ENCODE assay signal across 24 mouse cellular contexts in the genomic region with DNA sequence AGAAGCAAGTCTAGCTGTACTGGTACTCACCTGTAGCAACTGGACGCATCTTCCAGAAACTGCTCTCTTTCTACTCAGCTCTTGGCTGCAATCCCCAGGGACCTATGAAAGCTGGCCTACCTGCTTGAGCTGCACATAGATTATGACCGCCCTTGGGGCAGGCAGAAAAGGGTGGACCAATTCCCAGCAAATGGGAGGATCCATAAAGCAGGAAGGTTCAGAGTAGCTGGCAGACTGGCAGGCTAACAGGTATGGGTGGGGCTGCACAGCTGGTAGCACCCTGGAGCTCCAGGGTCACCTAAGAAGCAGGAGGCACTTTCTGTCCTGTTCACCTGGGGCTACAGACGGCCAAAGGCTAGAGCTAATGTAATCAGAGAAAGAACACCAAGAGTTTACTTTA. TPM values are rescaled to one million over a fixed set of nuclear protein-coding genes. Genes with fewer than 3 reads are reported as not detected.
"Had no signal": no experiment of that assay in that cellular context is flagged by ENCODE, and none has a peak within 500 bp of the region (broad histone marks: within the 10 kb centered on the region; RNA-seq: fewer than 3 reads in every experiment).

No protein-coding gene starts in this region.

- H3K9me3 ChIP-seq: limb, embryonic 15.5 days; liver, embryonic 12.5 days; megakaryocyte, embryonic 14.5 days; midbrain, embryonic 15.5 days; neural tube, embryonic 12.5 days had no signal

- H3K4me1 ChIP-seq: limb, embryonic 15.5 days; liver, embryonic 12.5 days; midbrain, embryonic 15.5 days; neural tube, embryonic 12.5 days had no signal

- H3K4me3 ChIP-seq: limb, embryonic 15.5 days; liver, embryonic 12.5 days; megakaryocyte, embryonic 14.5 days; midbrain, embryonic 15.5 days; neural tube, embryonic 12.5 days had no signal

- H3K36me3 ChIP-seq: limb, embryonic 15.5 days; liver, embryonic 12.5 days; midbrain, embryonic 15.5 days; neural tube, embryonic 12.5 days had no signal

- H3K9ac ChIP-seq: limb, embryonic 15.5 days; liver, embryonic 12.5 days; lung, embryonic 14.5 days; midbrain, embryonic 15.5 days; neural tube, embryonic 12.5 days had no signal

- H3K27me3 ChIP-seq: limb, embryonic 15.5 days; liver, embryonic 12.5 days; midbrain, embryonic 15.5 days; neural tube, embryonic 12.5 days had no signal

- H3K27ac ChIP-seq: kidney, postnatal 0 days; limb, embryonic 15.5 days; liver, embryonic 12.5 days; macrophage; midbrain, embryonic 15.5 days; neural tube, embryonic 12.5 days had no signal

- DNase-seq: layer of hippocampus, adult 9-11 months; layer of hippocampus, postnatal 36 days; lung, embryonic 14.5 days; lung, postnatal 10 days; retina, postnatal 1 day; right cerebral cortex, postnatal 4 days; thymus, adult 2 months; thymus, postnatal 36 days had no signal

- H3K4me2 ChIP-seq: limb, embryonic 15.5 days; liver, embryonic 12.5 days; lung, embryonic 14.5 days; midbrain, embryonic 11.5 days; midbrain, embryonic 15.5 days; neural tube, embryonic 12.5 days had no signal

- ATAC-seq: liver, embryonic 12.5 days; midbrain, embryonic 15.5 days had no signal

RNA-seq across cellular contexts. Expression of a gene that starts 9.8 kb away (rescaled TPM):
- total RNA-seq: layer of hippocampus, adult 18-20 months; layer of hippocampus, postnatal 36 days; left cerebral cortex, adult 8-10 months; left cerebral cortex, postnatal 25 days; monocyte, adult 5-6 weeks; neutrophil, adult 5-6 weeks had no signal
- polyA plus RNA-seq: kidney, postnatal 0 days; limb, embryonic 11.5 days; liver, embryonic 12.5 days; liver, embryonic 16.5 days; lung, embryonic 14.5 days; macrophage; midbrain, embryonic 11.5 days; midbrain, embryonic 15.5 days; neural tube, embryonic 12.5 days; spleen, adult 2 months had no signal
